Mouse (Mus musculus) lung, embryonic 16.5 days (tissue): ENCODE data around the gene Pik3ip1. TPM values are rescaled to one million over a fixed set of nuclear protein-coding genes. Genes with fewer than 3 reads are reported as not detected.

Source experiments
- ATAC-seq: fragments of 200-750 bp; cut with Nextera tagmentation; 2 replicates; pipeline ENCODE4 v1.8.0; 2017; ENCODE audit warnings: low read depth, mild to moderate bottlenecking, moderate library complexity
- H3K27ac ChIP-seq: fragments of 300-500 bp; sonication (generic); 2 replicates; pipeline ENCODE4 v1.5.1; 2014; ENCODE audit warnings: mild to moderate bottlenecking, control low read depth, low read length
- H3K27me3 ChIP-seq: fragments of 300-500 bp; sonication (generic); 2 replicates; pipeline ENCODE4 v1.6.1; 2014; ENCODE audit warnings: low read depth, low read length, mixed read lengths; ENCODE audit not compliant: control insufficient read depth, insufficient read depth
- H3K36me3 ChIP-seq: fragments of 300-500 bp; sonication (generic); 2 replicates; pipeline ENCODE4 v1.6.1; 2014; ENCODE audit warnings: low read length; ENCODE audit not compliant: control insufficient read depth, insufficient read depth
- H3K4me1 ChIP-seq: fragments of 300-500 bp; sonication (generic); replicated peaks from 2 replicates; pipeline ENCODE4 v1.6.1; 2014; ENCODE audit warnings: low read length, mixed read lengths; ENCODE audit not compliant: control insufficient read depth, insufficient read depth
- H3K4me2 ChIP-seq: fragments of 300-500 bp; sonication (generic); 2 replicates; pipeline ENCODE4 v1.6.1; 2014; ENCODE audit warnings: low read depth, low read length, control low read depth
- H3K4me3 ChIP-seq: fragments of 300-500 bp; sonication (generic); 2 replicates; pipeline ENCODE4 v1.5.1; 2014; ENCODE audit warnings: mild to moderate bottlenecking, low read length, control low read depth
- H3K9ac ChIP-seq: fragments of 300-500 bp; sonication (generic); 2 replicates; pipeline ENCODE4 v1.6.1; 2014; ENCODE audit warnings: low read length, control low read depth
- H3K9me3 ChIP-seq: fragments of 300-500 bp; sonication (generic); 2 replicates; pipeline ENCODE4 v1.6.1; 2016; ENCODE audit warnings: low read length; ENCODE audit not compliant: control insufficient read depth
- WGBS: fragments of 180-500 bp; shearing (Covaris S2); extraction: QIAGEN DNeasy Blood & Tissue Kit; methylation state at CpG from one replicate; pipeline ENCODE4 v1.1.7; 2014; 5-methylcytosine and 5-hydroxymethylcytosine counted together
- polyA plus RNA-seq: library from polyadenylated mRNA; unstranded; fragments of >200 nt; fragmentation: Nextera tagmentation; extraction: Ambion mirVana; gene quantifications from 2 replicates; pipeline ENCODE4 v1.2.1, GENCODE M21; 2015

The Pik3ip1 gene
- polyA plus RNA-seq, 1 experiment from 2014 or later, result 11.8 TPM

- Histone ChIP-seq H3K27ac (no peak overlapping the region), H3K4me1 (peaks cover 25% of the 10 kb centered on the region), H3K4me2 (no peak overlapping the region), H3K4me3 (no peak overlapping the region), H3K9ac (no peak overlapping the region), H3K27me3 (no peaks in the 10 kb centered on the region), H3K9me3 (no peaks in the 10 kb centered on the region), H3K36me3 (peaks cover 53% of the 10 kb centered on the region)
- 80% methylated on average over 10 of the region's 10 CpGs for WGBS
- no peak for ATAC-seq
These were observed 32.1 kb upstream of the Pik3ip1 start for GRCm38 (mm10) chr11:3297871-3298812.

GRCm38 (mm10) chr11:3298813-3299185, 31.4 kb upstream of the Pik3ip1 start:
- Histone ChIP-seq H3K4me1 (peaks cover 23% of the 10 kb centered on the region), H3K9me3 (no peaks in the 10 kb centered on the region), H3K9ac (no peak overlapping the region), H3K27ac (no peak overlapping the region), H3K27me3 (no peaks in the 10 kb centered on the region), H3K4me3 (no peak overlapping the region), H3K36me3 (peaks cover 50% of the 10 kb centered on the region), H3K4me2 (no peak overlapping the region)
- ATAC-seq, result no peak
- 89% methylated on average over 14 of the region's 14 CpGs for WGBS

GRCm38 (mm10) chr11:3301075-3301474, 29.1 kb upstream of the Pik3ip1 start:
- no peak overlapping the region for H3K9ac ChIP-seq
- H3K36me3 ChIP-seq, result peaks cover 55% of the 10 kb centered on the region
- no peak overlapping the region for H3K4me3 ChIP-seq
- no peak for ATAC-seq
- no peak overlapping the region for H3K4me2 ChIP-seq
- peaks cover 5% of the 10 kb centered on the region for H3K4me1 ChIP-seq
- H3K27me3 ChIP-seq, result no peaks in the 10 kb centered on the region
- no peaks in the 10 kb centered on the region for H3K9me3 ChIP-seq
- 91% methylated on average over 5 of the region's 5 CpGs for WGBS
- H3K27ac ChIP-seq, result no peak overlapping the region

- peaks cover 5% of the 10 kb centered on the region for H3K4me1 ChIP-seq
- 56% methylated on average over 4 of the region's 4 CpGs for WGBS
- peak overlapping the region; percentile 48 for H3K27ac ChIP-seq
- H3K9me3 ChIP-seq, result no peaks in the 10 kb centered on the region
- no peak overlapping the region for H3K4me2 ChIP-seq
- peak; percentile 21 for ATAC-seq
- H3K9ac ChIP-seq, result no peak overlapping the region
- H3K27me3 ChIP-seq, result no peaks in the 10 kb centered on the region
- peaks cover 60% of the 10 kb centered on the region for H3K36me3 ChIP-seq
- H3K4me3 ChIP-seq, result no peak overlapping the region
These were observed 27.8 kb upstream of the Pik3ip1 start for GRCm38 (mm10) chr11:3302385-3302784.

- Histone ChIP-seq H3K27ac (peak overlapping the region; percentile 48), H3K4me3 (no peak overlapping the region), H3K4me1 (peaks cover 5% of the 10 kb centered on the region), H3K9me3 (no peaks in the 10 kb centered on the region), H3K36me3 (peaks cover 64% of the 10 kb centered on the region), H3K4me2 (no peak overlapping the region), H3K9ac (no peak overlapping the region), H3K27me3 (no peaks in the 10 kb centered on the region)
- ATAC-seq, result peak; percentile 81
- 43% methylated on average over 4 of the region's 4 CpGs for WGBS
These were observed 27.4 kb upstream of the Pik3ip1 start for GRCm38 (mm10) chr11:3302792-3303191.

GRCm38 (mm10) chr11:3305821-3306220, 24.4 kb upstream of the Pik3ip1 start:
- 91% methylated on average over 4 of the region's 4 CpGs for WGBS
- peaks cover 5% of the 10 kb centered on the region for H3K4me1 ChIP-seq
- no peak overlapping the region for H3K4me2 ChIP-seq
- peaks cover 57% of the 10 kb centered on the region for H3K36me3 ChIP-seq
- H3K27ac ChIP-seq, result no peak overlapping the region
- ATAC-seq, result no peak
- no peaks in the 10 kb centered on the region for H3K27me3 ChIP-seq
- H3K9ac ChIP-seq, result no peak overlapping the region
- no peaks in the 10 kb centered on the region for H3K9me3 ChIP-seq
- no peak overlapping the region for H3K4me3 ChIP-seq

GRCm38 (mm10) chr11:3307875-3308274, 22.3 kb upstream of the Pik3ip1 start:
- Histone ChIP-seq H3K36me3 (peaks cover 61% of the 10 kb centered on the region), H3K9ac (no peak overlapping the region), H3K27me3 (no peaks in the 10 kb centered on the region), H3K4me2 (no peak overlapping the region), H3K27ac (no peak overlapping the region), H3K4me3 (no peak overlapping the region), H3K4me1 (peaks cover 5% of the 10 kb centered on the region), H3K9me3 (no peaks in the 10 kb centered on the region)
- no peak for ATAC-seq
- 93% methylated on average over 3 of the region's 3 CpGs for WGBS

GRCm38 (mm10) chr11:3309884-3310283, 20.3 kb upstream of the Pik3ip1 start:
- WGBS, result 86% methylated on average over 4 of the region's 4 CpGs
- Histone ChIP-seq H3K4me3 (no peak overlapping the region), H3K27me3 (no peaks in the 10 kb centered on the region), H3K9ac (no peak overlapping the region), H3K9me3 (no peaks in the 10 kb centered on the region), H3K27ac (no peak overlapping the region), H3K4me2 (no peak overlapping the region), H3K4me1 (no peaks in the 10 kb centered on the region), H3K36me3 (peaks cover 54% of the 10 kb centered on the region)
- ATAC-seq, result no peak

- H3K4me2 ChIP-seq, result no peak overlapping the region
- H3K9me3 ChIP-seq, result no peaks in the 10 kb centered on the region
- H3K27ac ChIP-seq, result no peak overlapping the region
- peaks cover 46% of the 10 kb centered on the region for H3K36me3 ChIP-seq
- no peak overlapping the region for H3K9ac ChIP-seq
- H3K27me3 ChIP-seq, result no peaks in the 10 kb centered on the region
- ATAC-seq, result no peak
- no peak overlapping the region for H3K4me3 ChIP-seq
- 85% methylated on average over 10 of the region's 10 CpGs for WGBS
- no peaks in the 10 kb centered on the region for H3K4me1 ChIP-seq
These were observed 19.2 kb upstream of the Pik3ip1 start for GRCm38 (mm10) chr11:3310789-3311585.
